Mouse (Mus musculus): ENCODE results near the gene Fig4. TPM values are rescaled to one million over a fixed set of nuclear protein-coding genes. Genes with fewer than 3 reads are reported as not detected.

Gene Fig4
- polyA plus RNA-seq, 1 experiment from 2014 or later: 15.1 TPM

DNA sequence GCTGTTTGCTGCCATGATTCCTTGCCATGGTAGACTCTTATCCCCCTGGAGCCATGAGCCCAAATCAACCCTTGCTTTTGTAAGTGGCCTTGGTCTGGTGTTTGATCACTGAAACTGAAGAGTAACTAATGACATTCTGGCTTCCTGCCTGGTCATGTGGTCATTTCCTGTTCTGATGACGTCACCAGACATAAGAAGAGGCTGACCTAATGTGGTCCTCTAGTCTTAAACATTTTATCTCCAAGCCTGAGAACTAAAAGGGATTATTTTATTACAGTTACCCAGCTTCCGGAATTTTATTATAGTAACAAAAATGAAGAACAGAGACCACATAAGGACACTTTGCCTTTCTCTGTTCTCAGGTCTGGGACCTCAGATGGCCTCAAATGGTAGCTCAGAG lies 140.0 kb downstream of the Fig4 start:
- Histone ChIP-seq H3K4me1 (replicated peaks) (no peaks in the 10 kb centered on the region), H3K4me3 (replicated peaks) (no peak overlapping the region), H3K27me3 (no peaks in the 10 kb centered on the region), H3K27ac (no peak overlapping the region), H3K9me3 (no peaks in the 10 kb centered on the region), H3K4me2 (no peak overlapping the region), H3K36me3 (no peaks in the 10 kb centered on the region), H3K9ac (replicated peaks) (no peak overlapping the region)
- 79% methylated on average over 2 of the region's 2 CpGs for WGBS
- ATAC-seq (ENCODE audit: insufficient number of reproducible peaks, insufficient read depth, low FRiP score, low TSS enrichment, low read depth): no peak

GRCm38 (mm10) chr10:41157296-41157695 lies 145.8 kb downstream of the Fig4 start:
- 93% methylated on average over 2 of the region's 2 CpGs for WGBS
- H3K9ac ChIP-seq (replicated peaks): no peak overlapping the region
- no peak overlapping the region for H3K4me2 ChIP-seq
- H3K4me3 ChIP-seq (replicated peaks): no peak overlapping the region
- no peaks in the 10 kb centered on the region for H3K9me3 ChIP-seq
- H3K27me3 ChIP-seq: no peaks in the 10 kb centered on the region
- no peak overlapping the region for H3K27ac ChIP-seq
- no peaks in the 10 kb centered on the region for H3K4me1 ChIP-seq (replicated peaks)
- no peak for ATAC-seq (ENCODE audit: insufficient number of reproducible peaks, insufficient read depth, low FRiP score, low TSS enrichment, low read depth)
- H3K36me3 ChIP-seq: no peaks in the 10 kb centered on the region

DNA sequence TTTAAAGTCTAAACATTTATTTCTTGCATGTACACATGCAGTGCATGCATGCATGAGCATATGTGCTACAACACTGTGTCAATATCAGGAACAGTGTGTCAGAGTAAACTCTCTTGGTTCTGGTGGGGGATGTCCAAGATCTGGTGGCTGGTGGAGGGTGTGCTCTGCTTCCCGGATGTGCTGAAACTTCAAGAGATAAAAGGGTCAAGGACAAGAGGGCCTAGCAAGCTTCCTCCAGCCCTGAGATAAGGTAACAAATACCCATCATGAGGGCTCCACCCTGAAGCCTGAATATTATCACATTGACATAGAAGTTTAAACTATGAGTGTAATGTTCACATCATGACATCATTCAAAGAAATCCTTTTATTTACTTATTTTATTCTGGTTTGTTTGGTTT lies 146.4 kb downstream of the Fig4 start:
- Histone ChIP-seq H3K27ac (no peak overlapping the region), H3K27me3 (no peaks in the 10 kb centered on the region), H3K36me3 (no peaks in the 10 kb centered on the region), H3K4me2 (no peak overlapping the region), H3K4me3 (replicated peaks) (no peak overlapping the region), H3K4me1 (replicated peaks) (no peaks in the 10 kb centered on the region; the same call in 1 of the 2 replicates), H3K9me3 (no peaks in the 10 kb centered on the region), H3K9ac (replicated peaks) (no peak overlapping the region)
- ATAC-seq (ENCODE audit: insufficient number of reproducible peaks, insufficient read depth, low FRiP score, low TSS enrichment, low read depth): no peak
- WGBS: 95% methylated on average over 1 of the region's 1 CpGs

GRCm38 (mm10) chr10:41153229-41153750 lies 149.8 kb downstream of the Fig4 start:
- no peak overlapping the region for H3K4me2 ChIP-seq
- H3K9ac ChIP-seq (replicated peaks): no peak overlapping the region
- WGBS: 84% methylated on average over 5 of the region's 5 CpGs
- ATAC-seq (ENCODE audit: insufficient number of reproducible peaks, insufficient read depth, low FRiP score, low TSS enrichment, low read depth): no peak
- H3K4me1 ChIP-seq (replicated peaks): no peaks in the 10 kb centered on the region; the same call in 1 of the 2 replicates
- no peak overlapping the region for H3K4me3 ChIP-seq (replicated peaks)
- no peaks in the 10 kb centered on the region for H3K36me3 ChIP-seq
- no peak overlapping the region for H3K27ac ChIP-seq
- no peaks in the 10 kb centered on the region for H3K27me3 ChIP-seq
- no peaks in the 10 kb centered on the region for H3K9me3 ChIP-seq

DNA sequence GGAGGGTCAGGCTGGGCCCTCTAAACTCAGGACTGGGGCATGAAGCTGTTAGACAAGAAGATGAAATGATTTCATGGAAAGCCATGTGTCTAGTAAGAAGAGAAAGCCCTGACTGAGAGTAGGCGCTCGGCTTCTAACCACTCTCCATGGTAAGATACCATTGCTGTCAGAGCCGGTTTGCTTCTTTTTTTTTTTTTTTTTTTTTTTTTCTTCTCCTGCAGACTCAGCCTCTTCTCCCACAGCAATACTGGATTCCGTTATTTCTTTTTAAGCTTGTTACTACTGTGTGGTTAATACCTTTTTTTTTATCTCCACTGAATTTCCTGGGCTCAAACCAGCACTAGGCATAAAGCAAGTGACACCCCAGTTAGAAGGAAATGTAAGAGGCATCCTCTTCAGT lies 151.2 kb downstream of the Fig4 start:
- 86% methylated on average over 4 of the region's 4 CpGs for WGBS

GRCm38 (mm10) chr10:41151441-41151840 lies 151.6 kb downstream of the Fig4 start:
- Histone ChIP-seq H3K36me3 (no peaks in the 10 kb centered on the region), H3K4me2 (no peak overlapping the region), H3K4me3 (replicated peaks) (no peak overlapping the region), H3K9me3 (no peaks in the 10 kb centered on the region), H3K4me1 (replicated peaks) (no peaks in the 10 kb centered on the region; the same call in 1 of the 2 replicates), H3K9ac (replicated peaks) (no peak overlapping the region), H3K27ac (no peak overlapping the region), H3K27me3 (no peaks in the 10 kb centered on the region)
- no peak for ATAC-seq (ENCODE audit: insufficient number of reproducible peaks, insufficient read depth, low FRiP score, low TSS enrichment, low read depth)
- WGBS: 76% methylated on average over 18 of the region's 18 CpGs

More for the DNA sequence above, 151.2 kb downstream of the Fig4 start:
- Histone ChIP-seq H3K4me1 (replicated peaks) (no peaks in the 10 kb centered on the region; the same call in 1 of the 2 replicates), H3K27me3 (no peaks in the 10 kb centered on the region), H3K27ac (no peak overlapping the region), H3K4me2 (no peak overlapping the region), H3K9ac (replicated peaks) (no peak overlapping the region), H3K4me3 (replicated peaks) (no peak overlapping the region), H3K9me3 (no peaks in the 10 kb centered on the region), H3K36me3 (no peaks in the 10 kb centered on the region)
- no peak for ATAC-seq (ENCODE audit: insufficient number of reproducible peaks, insufficient read depth, low FRiP score, low TSS enrichment, low read depth)

DNA sequence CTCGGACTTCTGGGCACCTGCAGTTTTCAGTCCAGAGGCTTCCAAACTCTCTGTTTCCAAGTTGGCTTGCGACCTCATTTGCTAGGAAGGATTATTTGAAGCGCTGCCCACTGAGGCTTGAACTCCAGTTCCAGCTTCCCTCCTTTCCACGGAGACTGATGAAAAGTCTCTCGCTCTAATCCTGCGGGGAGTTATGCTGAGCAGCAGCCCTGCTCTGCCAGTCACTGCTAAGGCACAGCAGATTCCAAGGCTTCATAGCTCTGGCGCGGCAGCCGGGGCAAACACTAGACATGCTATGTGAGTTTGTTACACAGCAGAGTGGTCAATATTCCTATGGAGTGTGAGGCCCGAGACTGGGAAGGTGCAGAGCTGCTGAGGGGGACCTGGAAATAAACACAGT lies 152.0 kb downstream of the Fig4 start:
- ATAC-seq (ENCODE audit: insufficient number of reproducible peaks, insufficient read depth, low FRiP score, low TSS enrichment, low read depth): no peak
- Histone ChIP-seq H3K9me3 (no peaks in the 10 kb centered on the region), H3K4me1 (replicated peaks) (no peaks in the 10 kb centered on the region; the same call in 1 of the 2 replicates), H3K27me3 (no peaks in the 10 kb centered on the region; the same call in 1 of the 2 replicates), H3K36me3 (no peaks in the 10 kb centered on the region), H3K9ac (replicated peaks) (no peak overlapping the region), H3K27ac (no peak overlapping the region), H3K4me2 (no peak overlapping the region), H3K4me3 (replicated peaks) (no peak overlapping the region)
- WGBS: 76% methylated on average over 10 of the region's 10 CpGs

- Histone ChIP-seq H3K36me3 (no peaks in the 10 kb centered on the region), H3K4me3 (replicated peaks) (no peak overlapping the region), H3K9me3 (no peaks in the 10 kb centered on the region), H3K4me2 (no peak overlapping the region), H3K4me1 (replicated peaks) (no peaks in the 10 kb centered on the region; the same call in 1 of the 2 replicates), H3K9ac (replicated peaks) (no peak overlapping the region), H3K27ac (no peak overlapping the region), H3K27me3 (no peaks in the 10 kb centered on the region; the same call in 1 of the 2 replicates)
- 77% methylated on average over 2 of the region's 2 CpGs for WGBS
- no peak for ATAC-seq (ENCODE audit: insufficient number of reproducible peaks, insufficient read depth, low FRiP score, low TSS enrichment, low read depth)
Observed at GRCm38 (mm10) chr10:41150496-41150895, 152.6 kb downstream of the Fig4 start.

- Histone ChIP-seq H3K9ac (replicated peaks) (no peak overlapping the region), H3K9me3 (no peaks in the 10 kb centered on the region), H3K27ac (no peak overlapping the region), H3K4me3 (replicated peaks) (no peak overlapping the region), H3K27me3 (no peaks in the 10 kb centered on the region; the same call in 1 of the 2 replicates), H3K4me1 (replicated peaks) (no peaks in the 10 kb centered on the region; the same call in 1 of the 2 replicates), H3K36me3 (no peaks in the 10 kb centered on the region), H3K4me2 (no peak overlapping the region)
- 79% methylated on average over 3 of the region's 3 CpGs for WGBS
- no peak for ATAC-seq (ENCODE audit: insufficient number of reproducible peaks, insufficient read depth, low FRiP score, low TSS enrichment, low read depth)
Observed at GRCm38 (mm10) chr10:41149307-41149706, 153.8 kb downstream of the Fig4 start.

DNA sequence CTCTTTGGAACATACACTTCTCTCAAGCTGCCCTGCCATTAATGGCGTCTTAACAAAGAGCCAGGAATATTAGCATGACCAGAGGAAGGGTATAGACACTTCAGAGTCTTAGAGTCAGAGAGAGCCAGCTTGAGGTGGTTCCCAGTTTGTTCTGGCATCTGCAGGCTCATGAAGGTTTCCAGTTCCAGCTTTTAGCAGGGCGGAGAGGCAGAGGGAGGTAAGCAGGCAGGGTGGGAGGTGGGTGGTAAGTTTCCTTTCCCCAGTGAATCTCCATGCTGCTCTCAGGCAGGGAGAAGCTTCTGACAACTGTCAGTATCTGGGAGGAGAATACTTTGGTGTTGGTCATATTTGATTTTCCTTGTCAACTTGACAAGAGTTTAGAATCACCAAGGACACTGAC lies 156.9 kb downstream of the Fig4 start:
- Histone ChIP-seq H3K4me2 (no peak overlapping the region), H3K27me3 (no peaks in the 10 kb centered on the region; the same call in 1 of the 2 replicates), H3K9me3 (no peaks in the 10 kb centered on the region), H3K4me1 (replicated peaks) (no peaks in the 10 kb centered on the region), H3K4me3 (replicated peaks) (no peak overlapping the region), H3K36me3 (no peaks in the 10 kb centered on the region), H3K9ac (replicated peaks) (no peak overlapping the region), H3K27ac (no peak overlapping the region)
- 80% methylated on average over 2 of the region's 2 CpGs for WGBS
- no peak for ATAC-seq (ENCODE audit: insufficient number of reproducible peaks, insufficient read depth, low FRiP score, low TSS enrichment, low read depth)
